Mouse (Mus musculus) hindbrain, embryonic 16.5 days (tissue): ENCODE measurements around the gene Asap3. TPM values are rescaled to one million over a fixed set of nuclear protein-coding genes. Genes with fewer than 3 reads are reported as not detected.

Experiments used
- ATAC-seq: fragments of 200-750 bp; cut with Nextera tagmentation; 2 replicates; pipeline ENCODE4 v1.8.0; 2017; ENCODE audit warnings: moderate TSS enrichment, moderate library complexity
- H3K27ac ChIP-seq: fragments of 300-500 bp; sonication (generic); 2 replicates; pipeline ENCODE4 v1.5.1; 2014; ENCODE audit warnings: low read depth, mild to moderate bottlenecking, control low read depth, low read length, moderate library complexity
- H3K27me3 ChIP-seq: fragments of 300-500 bp; sonication (generic); replicated peaks from 2 replicates; pipeline ENCODE4 v1.6.1; 2014; ENCODE audit warnings: low read length; ENCODE audit not compliant: control insufficient read depth, insufficient read depth
- H3K36me3 ChIP-seq: fragments of 300-500 bp; sonication (generic); 2 replicates; pipeline ENCODE4 v1.6.1; 2014; ENCODE audit warnings: mild to moderate bottlenecking, low read length, moderate library complexity, mixed read lengths; ENCODE audit not compliant: control insufficient read depth, insufficient read depth
- H3K4me1 ChIP-seq: fragments of 300-500 bp; sonication (generic); 2 replicates; pipeline ENCODE4 v1.6.1; 2014; ENCODE audit warnings: low read depth, low read length; ENCODE audit not compliant: control insufficient read depth, insufficient read depth
- H3K4me2 ChIP-seq: fragments of 300-500 bp; sonication (generic); 2 replicates; pipeline ENCODE4 v1.6.1; 2014; ENCODE audit warnings: mild to moderate bottlenecking, low read length, control low read depth, moderate library complexity
- H3K4me3 ChIP-seq: fragments of 300-500 bp; sonication (generic); 2 replicates; pipeline ENCODE4 v1.5.1; 2014; ENCODE audit warnings: mild to moderate bottlenecking, low read length, control low read depth, moderate library complexity
- H3K9ac ChIP-seq: fragments of 300-500 bp; sonication (generic); 2 replicates; pipeline ENCODE4 v1.6.1; 2014; ENCODE audit warnings: low read depth, mild to moderate bottlenecking, control low read depth, low read length, moderate library complexity
- H3K9me3 ChIP-seq: fragments of 300-500 bp; sonication (generic); 2 replicates; pipeline ENCODE4 v1.6.1; 2014; ENCODE audit warnings: mild to moderate bottlenecking, low read length, moderate library complexity; ENCODE audit not compliant: control insufficient read depth
- WGBS: fragments of 180-500 bp; shearing (Covaris S2); extraction: QIAGEN DNeasy Blood & Tissue Kit; methylation state at CpG from one replicate; pipeline ENCODE4 v1.1.7; 2014; 5-methylcytosine and 5-hydroxymethylcytosine counted together
- polyA plus RNA-seq: library from polyadenylated mRNA; unstranded; fragments of >200 nt; fragmentation: Nextera tagmentation; extraction: Ambion mirVana; gene quantifications from 2 replicates; pipeline ENCODE4 v1.2.1, GENCODE M21; 2015

Gene Asap3
- polyA plus RNA-seq, result 6.2 and 7.9 TPM in 2 replicates

GRCm38 (mm10) chr4:136206033-136206893 is at the start of gene Asap3:
Gene Asap3, plus strand, starts transcription at chr4:136206365.
- no peaks in the 10 kb centered on the region for H3K36me3 ChIP-seq
- H3K4me3 ChIP-seq, result peak within 1 kb of the TSS; percentile 57
- H3K4me2 ChIP-seq, result peak within 1 kb of the TSS; percentile 98
- under 1% methylated on average over 43 of the region's 54 CpGs for WGBS
- peaks cover 2% of the 10 kb centered on the region; the same call in 1 of the 2 replicates for H3K27me3 ChIP-seq
- peaks cover 9% of the 10 kb centered on the region for H3K4me1 ChIP-seq
- H3K9ac ChIP-seq, result peak within 1 kb of the TSS; percentile 76
- no peaks in the 10 kb centered on the region for H3K9me3 ChIP-seq
- ATAC-seq, result peak; percentile 91
- peak within 1 kb of the TSS; percentile 55; the same call in 1 of the 2 replicates for H3K27ac ChIP-seq

GRCm38 (mm10) chr4:136158498-136158897 is 47.7 kb upstream of the Asap3 start:
- Histone ChIP-seq H3K36me3 (no peaks in the 10 kb centered on the region), H3K4me3 (no peak overlapping the region), H3K27ac (no peak overlapping the region), H3K9me3 (no peaks in the 10 kb centered on the region), H3K4me2 (no peak overlapping the region), H3K4me1 (peaks cover 5% of the 10 kb centered on the region), H3K9ac (no peak overlapping the region), H3K27me3 (no peaks in the 10 kb centered on the region)
- ATAC-seq, result no peak
- 81% methylated on average over 6 of the region's 6 CpGs for WGBS

- H3K4me2 ChIP-seq, result no peak overlapping the region
- no peaks in the 10 kb centered on the region for H3K27me3 ChIP-seq
- ATAC-seq, result peak; percentile 65
- no peak overlapping the region for H3K4me3 ChIP-seq
- 0% methylated on average over 5 of the region's 5 CpGs for WGBS
- peak overlapping the region; percentile 37; the same call in 1 of the 2 replicates for H3K9ac ChIP-seq
- no peaks in the 10 kb centered on the region for H3K9me3 ChIP-seq
- H3K36me3 ChIP-seq, result no peaks in the 10 kb centered on the region
- H3K4me1 ChIP-seq, result peaks cover 8% of the 10 kb centered on the region
- no peak overlapping the region for H3K27ac ChIP-seq
These were observed 46.3 kb upstream of the Asap3 start for GRCm38 (mm10) chr4:136159802-136160397.

- Histone ChIP-seq H3K27ac (peak overlapping the region; percentile 20; the same call in 1 of the 2 replicates), H3K4me2 (peak overlapping the region; percentile 10; the same call in 1 of the 2 replicates)
- 2% methylated on average over 11 of the region's 11 CpGs for WGBS
These were observed 42.7 kb upstream of the Asap3 start for GRCm38 (mm10) chr4:136163448-136163847.

GRCm38 (mm10) chr4:136164981-136165380 is 41.2 kb upstream of the Asap3 start:
- no peak overlapping the region for H3K4me2 ChIP-seq
- H3K27me3 ChIP-seq, result no peaks in the 10 kb centered on the region
- no peak for ATAC-seq
- H3K36me3 ChIP-seq, result no peaks in the 10 kb centered on the region
- no peak overlapping the region for H3K4me3 ChIP-seq
- H3K9ac ChIP-seq, result no peak overlapping the region
- WGBS, result 83% methylated on average over 8 of the region's 8 CpGs
- H3K27ac ChIP-seq, result no peak overlapping the region
- no peaks in the 10 kb centered on the region for H3K9me3 ChIP-seq
- peaks cover 3% of the 10 kb centered on the region for H3K4me1 ChIP-seq

More at GRCm38 (mm10) chr4:136163448-136163847, 42.7 kb upstream of the Asap3 start:
- no peak overlapping the region for H3K4me3 ChIP-seq
- H3K9me3 ChIP-seq, result no peaks in the 10 kb centered on the region
- peaks cover 8% of the 10 kb centered on the region for H3K4me1 ChIP-seq
- H3K9ac ChIP-seq, result peak overlapping the region; percentile 45; the same call in 1 of the 2 replicates
- peak; percentile 79 for ATAC-seq
- no peaks in the 10 kb centered on the region for H3K27me3 ChIP-seq
- H3K36me3 ChIP-seq, result no peaks in the 10 kb centered on the region

GRCm38 (mm10) chr4:136167701-136168100 is 38.5 kb upstream of the Asap3 start:
- H3K9me3 ChIP-seq, result no peaks in the 10 kb centered on the region
- no peaks in the 10 kb centered on the region for H3K27me3 ChIP-seq
- H3K4me3 ChIP-seq, result no peak overlapping the region
- no peak overlapping the region for H3K9ac ChIP-seq
- H3K27ac ChIP-seq, result no peak overlapping the region
- ATAC-seq, result no peak
- H3K4me2 ChIP-seq, result no peak overlapping the region
- 81% methylated on average over 3 of the region's 3 CpGs for WGBS
- peaks cover 10% of the 10 kb centered on the region for H3K4me1 ChIP-seq
- H3K36me3 ChIP-seq, result no peaks in the 10 kb centered on the region

GRCm38 (mm10) chr4:136170401-136170800 is 35.8 kb upstream of the Asap3 start:
- H3K4me1 ChIP-seq, result peaks cover 13% of the 10 kb centered on the region
- no peak for ATAC-seq
- H3K9ac ChIP-seq, result no peak overlapping the region
- no peak overlapping the region for H3K27ac ChIP-seq
- H3K9me3 ChIP-seq, result no peaks in the 10 kb centered on the region
- WGBS, result 80% methylated on average over 4 of the region's 4 CpGs
- H3K4me3 ChIP-seq, result no peak overlapping the region
- no peak overlapping the region for H3K4me2 ChIP-seq
- no peaks in the 10 kb centered on the region for H3K36me3 ChIP-seq
- no peaks in the 10 kb centered on the region for H3K27me3 ChIP-seq

GRCm38 (mm10) chr4:136171455-136171854 is 34.7 kb upstream of the Asap3 start:
- peak overlapping the region; percentile 100 for H3K4me2 ChIP-seq
- peak; percentile 58 for ATAC-seq
- no peaks in the 10 kb centered on the region for H3K36me3 ChIP-seq
- no peaks in the 10 kb centered on the region for H3K27me3 ChIP-seq
- peak overlapping the region; percentile 64 for H3K4me3 ChIP-seq
- WGBS, result 14% methylated on average over 12 of the region's 12 CpGs
- peak overlapping the region; percentile 70 for H3K9ac ChIP-seq
- no peak overlapping the region for H3K27ac ChIP-seq
- no peaks in the 10 kb centered on the region for H3K9me3 ChIP-seq
- peaks cover 13% of the 10 kb centered on the region for H3K4me1 ChIP-seq

- Histone ChIP-seq H3K27ac (no peak within 1 kb of the TSS), H3K36me3 (no peaks in the 10 kb centered on the region), H3K9me3 (no peaks in the 10 kb centered on the region), H3K4me1 (peaks cover 13% of the 10 kb centered on the region), H3K9ac (peak within 1 kb of the TSS; percentile 70), H3K27me3 (no peaks in the 10 kb centered on the region), H3K4me2 (peak within 1 kb of the TSS; percentile 100), H3K4me3 (peak within 1 kb of the TSS; percentile 64)
- WGBS, result under 1% methylated on average over 35 of the region's 35 CpGs
- ATAC-seq, result peak; percentile 56
These were observed 34.1 kb upstream of the Asap3 start, which contains the start of gene E2f2 for GRCm38 (mm10) chr4:136172011-136172541. Gene E2f2, plus strand, starts transcription at chr4:136172394.
